In genomic region chr1:57836686-57837317, GRCm38 (mm10) we compare ENCODE assay signal across 17 mouse cellular contexts.
"Had no signal": no experiment of that assay in that cellular context is flagged by ENCODE, and none has a peak within 500 bp of the region (broad histone marks: within the 10 kb centered on the region; RNA-seq: fewer than 3 reads in every experiment).

No protein-coding gene starts in this region.

- H3K27ac ChIP-seq: layer of hippocampus, adult 2 months; limb, embryonic 13.5 days; liver, embryonic 13.5 days; midbrain, embryonic 15.5 days; neural tube, embryonic 13.5 days; stomach, embryonic 15.5 days had no signal

- ATAC-seq: midbrain, embryonic 15.5 days had no signal

- H3K9me3 ChIP-seq: limb, embryonic 13.5 days; liver, embryonic 13.5 days; megakaryocyte, embryonic 14.5 days; midbrain, embryonic 15.5 days; neural tube, embryonic 13.5 days; stomach, embryonic 15.5 days had no signal

- H3K4me2 ChIP-seq: limb, embryonic 13.5 days; liver, embryonic 13.5 days; midbrain, embryonic 11.5 days; midbrain, embryonic 15.5 days; neural tube, embryonic 13.5 days; stomach, embryonic 15.5 days had no signal

- H3K27me3 ChIP-seq: limb, embryonic 13.5 days; liver, embryonic 13.5 days; megakaryocyte, embryonic 14.5 days; midbrain, embryonic 15.5 days; neural tube, embryonic 13.5 days; stomach, embryonic 15.5 days had no signal

- H3K4me3 ChIP-seq: layer of hippocampus, adult 2 months; limb, embryonic 13.5 days; liver, embryonic 13.5 days; megakaryocyte, embryonic 14.5 days; midbrain, embryonic 15.5 days; neural tube, embryonic 13.5 days; stomach, embryonic 15.5 days had no signal

- H3K9ac ChIP-seq: limb, embryonic 13.5 days; liver, embryonic 13.5 days; midbrain, embryonic 15.5 days; neural tube, embryonic 13.5 days; stomach, embryonic 15.5 days had no signal

- DNase-seq: kidney, adult 11 months; kidney, postnatal 10 days; kidney, postnatal 4 days; left cerebral cortex, postnatal 4 days; liver, embryonic 13.5 days; lung, adult 18-20 months; retina, postnatal 1 day; right cerebral cortex, postnatal 4 days; thymus, adult 2 months; thymus, postnatal 25 days had no signal

- H3K36me3 ChIP-seq: liver, embryonic 13.5 days; midbrain, embryonic 15.5 days; neural tube, embryonic 13.5 days; stomach, embryonic 15.5 days had no signal

- H3K4me1 ChIP-seq: limb, embryonic 13.5 days; liver, embryonic 13.5 days; megakaryocyte, embryonic 14.5 days; midbrain, embryonic 15.5 days; neural tube, embryonic 13.5 days; stomach, embryonic 15.5 days had no signal
